25 mouse cellular contexts compared by ENCODE assay signal in genomic region chr9:67176073-67176472, GRCm38 (mm10).
A peak's percentile ranks its signal among the peaks of the same experiment; 100 is the strongest.
DNase-seq lines count a peak whose midpoint lies in the region; ATAC-seq and TF ChIP-seq lines count a peak whose summit lies in the region.
"Had no signal": no experiment of that assay in that cellular context is flagged by ENCODE, and none has a peak within 500 bp of the region (broad histone marks: within the 10 kb centered on the region; RNA-seq: fewer than 3 reads in every experiment).

No protein-coding gene starts in this region.

- 71% methylated on average over 8 of the region's 8 CpGs for WGBS in intestine, embryonic 15.5 days
- WGBS in intestine, postnatal 0 days, result 83% methylated on average over 8 of the region's 8 CpGs
- WGBS in embryonic facial prominence, embryonic 13.5 days, result 42% methylated on average over 8 of the region's 8 CpGs
- WGBS in limb, embryonic 12.5 days, result 58% methylated on average over 8 of the region's 8 CpGs

- no peaks in the 10 kb centered on the region for H3K9me3 ChIP-seq in intestine, embryonic 15.5 days
- H3K9me3 ChIP-seq in intestine, postnatal 0 days (ENCODE audit: control insufficient read depth), result no peaks in the 10 kb centered on the region
- 0 out of 2 replicates have a peak, but pooled peaks cover 4% of the 10 kb centered on the region for H3K9me3 ChIP-seq in embryonic facial prominence, embryonic 13.5 days
- H3K9me3 ChIP-seq in limb, embryonic 12.5 days, result peaks cover 11% of the 10 kb centered on the region; the same call in 1 of the 2 replicates
- H3K9me3 ChIP-seq: heart, embryonic 15.5 days; neural tube, embryonic 13.5 days; stomach, embryonic 15.5 days had no signal

- no peak overlapping the region for H3K4me3 ChIP-seq in intestine, embryonic 15.5 days (replicated peaks)
- no peak overlapping the region for H3K4me3 ChIP-seq in intestine, postnatal 0 days (ENCODE audit: low read depth, low read length)
- no peak overlapping the region for H3K4me3 ChIP-seq in embryonic facial prominence, embryonic 13.5 days
- H3K4me3 ChIP-seq in limb, embryonic 12.5 days (replicated peaks), result no peak overlapping the region
- H3K4me3 ChIP-seq: forebrain, embryonic 12.5 days; heart, embryonic 15.5 days; myocyte; neural tube, embryonic 13.5 days; stomach, embryonic 15.5 days had no signal

- no peaks in the 10 kb centered on the region for H3K36me3 ChIP-seq in intestine, embryonic 15.5 days
- H3K36me3 ChIP-seq in intestine, postnatal 0 days (ENCODE audit: control insufficient read depth, insufficient read depth), result no peaks in the 10 kb centered on the region
- no peaks in the 10 kb centered on the region for H3K36me3 ChIP-seq in embryonic facial prominence, embryonic 13.5 days
- H3K36me3 ChIP-seq in limb, embryonic 12.5 days, result no peaks in the 10 kb centered on the region
- H3K36me3 ChIP-seq: forebrain, embryonic 12.5 days; heart, embryonic 15.5 days; neural tube, embryonic 13.5 days; stomach, embryonic 15.5 days had no signal

- H3K9ac ChIP-seq in intestine, embryonic 15.5 days, result no peak overlapping the region
- H3K9ac ChIP-seq in intestine, postnatal 0 days (ENCODE audit: low read depth, low read length), result no peak overlapping the region
- no peak overlapping the region for H3K9ac ChIP-seq in embryonic facial prominence, embryonic 13.5 days
- H3K9ac ChIP-seq in limb, embryonic 12.5 days (replicated peaks), result no peak overlapping the region
- H3K9ac ChIP-seq: forebrain, embryonic 12.5 days; heart, embryonic 15.5 days; liver, embryonic 14.5 days; neural tube, embryonic 13.5 days; stomach, embryonic 15.5 days had no signal

- no peak for ATAC-seq in intestine, embryonic 15.5 days
- ATAC-seq in intestine, postnatal 0 days, result no peak
- no peak for ATAC-seq in embryonic facial prominence, embryonic 13.5 days (ENCODE audit: insufficient number of reproducible peaks, insufficient read depth, low FRiP score, low TSS enrichment, low read depth)
- no peak for ATAC-seq in limb, embryonic 12.5 days (ENCODE audit: insufficient number of reproducible peaks, insufficient read depth, low FRiP score, low TSS enrichment, low read depth)
- ATAC-seq: hindbrain, embryonic 16.5 days; midbrain, embryonic 16.5 days; Patski had no signal

- H3K27ac ChIP-seq in intestine, embryonic 15.5 days, result 0 out of 2 replicates have a peak overlapping the region, but pooled peaks have one; percentile 17
- no peak overlapping the region for H3K27ac ChIP-seq in intestine, postnatal 0 days (ENCODE audit: low read depth, low read length)
- peak overlapping the region; percentile 85 for H3K27ac ChIP-seq in embryonic facial prominence, embryonic 13.5 days
- peak overlapping the region; percentile 86 for H3K27ac ChIP-seq in limb, embryonic 12.5 days
- H3K27ac ChIP-seq: forebrain, embryonic 12.5 days; heart, embryonic 15.5 days; kidney, postnatal 0 days; liver, embryonic 14.5 days; neural tube, embryonic 13.5 days; stomach, embryonic 15.5 days had no signal

- no peaks in the 10 kb centered on the region for H3K27me3 ChIP-seq in intestine, embryonic 15.5 days (replicated peaks)
- H3K27me3 ChIP-seq in intestine, postnatal 0 days (replicated peaks; ENCODE audit: control insufficient read depth, insufficient read depth, low read length), result no peaks in the 10 kb centered on the region
- no peaks in the 10 kb centered on the region for H3K27me3 ChIP-seq in embryonic facial prominence, embryonic 13.5 days
- no peaks in the 10 kb centered on the region for H3K27me3 ChIP-seq in limb, embryonic 12.5 days
- H3K27me3 ChIP-seq: forebrain, embryonic 12.5 days; heart, embryonic 15.5 days; neural tube, embryonic 13.5 days; Patski; stomach, embryonic 15.5 days had no signal

- H3K4me2 ChIP-seq in intestine, embryonic 15.5 days (replicated peaks), result no peak overlapping the region
- no peak overlapping the region for H3K4me2 ChIP-seq in intestine, postnatal 0 days (replicated peaks; ENCODE audit: low read depth)
- no peak overlapping the region; the same call in 1 of the 2 replicates for H3K4me2 ChIP-seq in embryonic facial prominence, embryonic 13.5 days
- H3K4me2 ChIP-seq in limb, embryonic 12.5 days, result no peak overlapping the region
- H3K4me2 ChIP-seq: forebrain, embryonic 12.5 days; heart, embryonic 15.5 days; neural tube, embryonic 13.5 days; stomach, embryonic 15.5 days had no signal

- TF ChIP-seq CTCF in intestine, postnatal 0 days (IDR thresholded peaks at IDR 0.05; ENCODE audit: low read depth), result no peak

- H3K4me1 ChIP-seq in intestine, embryonic 15.5 days (replicated peaks), result peaks cover 11% of the 10 kb centered on the region
- H3K4me1 ChIP-seq in intestine, postnatal 0 days (replicated peaks; ENCODE audit: control insufficient read depth, insufficient read depth, low read length), result 0 out of 2 replicates have a peak, but pooled peaks cover 3% of the 10 kb centered on the region
- H3K4me1 ChIP-seq in embryonic facial prominence, embryonic 13.5 days, result peaks cover 70% of the 10 kb centered on the region
- peaks cover 51% of the 10 kb centered on the region for H3K4me1 ChIP-seq in limb, embryonic 12.5 days (replicated peaks)
- H3K4me1 ChIP-seq: forebrain, embryonic 12.5 days; stomach, embryonic 15.5 days had no signal

- DNase-seq in kidney, adult 8-10 months, result no peak
- no peak for DNase-seq in retina, postnatal 1 day
- no peak for DNase-seq in MN1 (ENCODE audit: low spot score)
- DNase-seq: adrenal gland, adult 2 months; cerebellum, adult 11 months; cerebellum, adult 9-11 months; gastrocnemius, postnatal 36 days; heart, postnatal 4 days; kidney, adult 18-20 months; lung, postnatal 4 days; thymus, adult 18-20 months had no signal
